Mouse (Mus musculus) olfactory bulb, adult 2 months (tissue): ENCODE measurements at regions not wholly inside any gene's neighbourhood (a gene's known extent, or its start where the extent isn't known, plus 50 kb on each side); places are given as distances from the start of the nearest gene placed in this dataset.

Experiments used
- CTCF ChIP-seq: fragments of 200-500 bp; IDR thresholded peaks from 2 replicates; pipeline ENCODE4 v1.5.1; 2012; ENCODE audit warnings: low read depth, mild to moderate bottlenecking, low read length, moderate library complexity; ENCODE audit not compliant: insufficient read depth
- POLR2A ChIP-seq: fragments of 200-500 bp; IDR thresholded peaks from 2 replicates; pipeline ENCODE4 v1.6.1; 2012; ENCODE audit warnings: mild to moderate bottlenecking, low read depth, low read length, moderate library complexity; ENCODE audit not compliant: insufficient read depth

DNA sequence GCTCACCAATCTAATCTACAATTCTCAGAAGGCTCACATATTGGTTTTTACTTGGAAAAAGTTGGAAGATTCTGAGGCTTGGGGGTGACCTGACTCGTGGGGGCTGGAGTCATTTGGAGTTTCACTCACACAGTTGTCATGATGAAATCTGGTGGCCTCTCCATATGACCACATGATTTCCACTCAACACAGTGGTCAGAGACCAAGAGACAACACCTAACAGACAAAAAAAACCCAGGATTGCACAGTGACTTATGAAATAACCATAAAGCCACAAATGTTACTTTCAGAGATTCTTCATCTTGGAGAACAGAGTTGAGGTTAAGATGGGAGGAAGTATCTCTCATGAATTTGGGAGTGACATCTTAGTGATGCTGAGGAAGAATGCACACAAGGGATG, 263.4 kb upstream of the Tgfbr2 start:
- no peak for TF ChIP-seq CTCF
- no peak for TF ChIP-seq POLR2A
